Mouse (Mus musculus) liver, embryonic 12.5 days (tissue): ENCODE measurements around the gene Zfp260. TPM values are rescaled to one million over a fixed set of nuclear protein-coding genes. Genes with fewer than 3 reads are reported as not detected.

Experiments
- ATAC-seq: fragments of 200-750 bp; cut with Nextera tagmentation; 2 replicates; pipeline ENCODE4 v1.8.0; 2017; ENCODE audit warnings: moderate number of reproducible peaks, mild to moderate bottlenecking, moderate library complexity
- H3K27ac ChIP-seq: fragments of 300-500 bp; sonication (generic); 2 replicates; pipeline ENCODE4 v1.5.1; 2016; ENCODE audit warnings: mild to moderate bottlenecking
- H3K27me3 ChIP-seq: fragments of 300-500 bp; sonication (generic); replicated peaks from 2 replicates; pipeline ENCODE4 v1.6.1; 2016; ENCODE audit warnings: mild to moderate bottlenecking, moderate library complexity
- H3K36me3 ChIP-seq: fragments of 300-500 bp; sonication (generic); 2 replicates; pipeline ENCODE4 v1.6.1; 2016; ENCODE audit warnings: mild to moderate bottlenecking, moderate library complexity
- H3K4me1 ChIP-seq: fragments of 300-500 bp; sonication (generic); 2 replicates; pipeline ENCODE4 v1.6.1; 2016
- H3K4me2 ChIP-seq: fragments of 300-500 bp; sonication (generic); 2 replicates; pipeline ENCODE4 v1.6.1; 2016; ENCODE audit warnings: mild to moderate bottlenecking, moderate library complexity
- H3K4me3 ChIP-seq: fragments of 300-500 bp; sonication (generic); 2 replicates; pipeline ENCODE4 v1.5.1; 2016; ENCODE audit warnings: mild to moderate bottlenecking, moderate library complexity
- H3K9ac ChIP-seq: fragments of 300-500 bp; sonication (generic); 2 replicates; pipeline ENCODE4 v1.6.1; 2016; ENCODE audit warnings: mild to moderate bottlenecking, moderate library complexity
- H3K9me3 ChIP-seq: fragments of 300-500 bp; sonication (generic); replicated peaks from 2 replicates; pipeline ENCODE4 v1.6.1; 2016; ENCODE audit warnings: mild to moderate bottlenecking, moderate library complexity
- WGBS: fragments of 180-500 bp; shearing (Covaris S2); methylation state at CpG from one replicate; pipeline ENCODE4 v1.1.7; 2016; ENCODE audit not compliant: insufficient replicate concordance; 5-methylcytosine and 5-hydroxymethylcytosine counted together
- microRNA-seq: library from miRNA; unstranded; fragments of <30 nt; microRNA quantifications from one replicate; pipeline ENCODE4, GENCODE M21; 2017
- polyA plus RNA-seq: library from polyadenylated mRNA; unstranded; fragments of >200 nt; fragmentation: Nextera tagmentation; extraction: Ambion mirVana; gene quantifications from 2 replicates; pipeline ENCODE4 v1.2.1, GENCODE M21; 2016

The Zfp260 gene
- polyA plus RNA-seq, 1 experiment from 2014 or later, result 24.3 TPM

DNA sequence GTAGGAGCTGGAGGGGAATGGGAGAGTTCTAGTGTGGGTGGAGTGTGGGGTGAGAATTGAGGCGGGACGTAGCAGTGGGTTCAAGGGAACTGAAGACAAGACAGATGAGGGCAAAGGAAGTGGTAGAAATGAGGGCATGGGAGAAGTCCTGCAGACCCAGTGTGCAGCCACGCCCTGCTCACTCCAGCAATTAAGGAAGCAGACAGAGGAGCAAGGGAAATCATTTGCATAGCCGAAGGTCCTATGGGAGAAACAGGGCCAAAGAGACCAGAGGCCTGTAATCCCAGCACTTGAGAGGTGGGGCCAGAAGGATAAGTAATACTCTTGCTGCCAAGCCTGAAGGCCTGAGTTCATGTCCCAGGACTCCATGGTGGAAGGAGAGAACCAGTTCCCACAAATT is 37.8 kb downstream of the Zfp260 start:
- Histone ChIP-seq H3K9me3 (peaks cover 9% of the 10 kb centered on the region), H3K4me1 (no peaks in the 10 kb centered on the region), H3K4me3 (no peak overlapping the region), H3K4me2 (no peak overlapping the region), H3K9ac (no peak overlapping the region), H3K27me3 (no peaks in the 10 kb centered on the region), H3K36me3 (peaks cover 64% of the 10 kb centered on the region), H3K27ac (no peak overlapping the region)
- ATAC-seq, result no peak
- 82% methylated on average over 4 of the region's 4 CpGs for WGBS

DNA sequence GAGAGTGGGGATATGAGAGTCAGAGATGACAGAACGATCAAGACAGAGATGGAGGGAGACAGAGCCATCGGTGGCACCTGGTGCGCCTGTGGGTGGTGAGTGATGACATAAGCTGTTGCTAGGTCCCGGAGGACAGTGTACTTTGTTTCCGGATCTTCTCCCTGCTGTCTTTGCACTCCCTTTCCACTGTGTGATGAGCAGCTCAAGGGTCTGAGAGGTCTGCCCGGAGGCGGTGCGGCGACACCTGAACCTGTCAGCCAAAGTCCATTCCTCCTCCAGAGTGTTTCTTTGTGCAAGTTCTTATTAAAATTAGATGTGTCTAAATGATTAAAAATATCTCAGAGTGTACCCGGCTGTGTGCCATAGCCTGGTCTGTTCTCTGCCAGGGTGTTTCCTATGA is 42.2 kb downstream of the Zfp260 start:
- H3K9ac ChIP-seq, result no peak overlapping the region
- H3K4me1 ChIP-seq, result no peaks in the 10 kb centered on the region
- H3K27ac ChIP-seq, result no peak overlapping the region
- no peaks in the 10 kb centered on the region for H3K27me3 ChIP-seq
- H3K4me3 ChIP-seq, result no peak overlapping the region
- H3K9me3 ChIP-seq, result peaks cover 9% of the 10 kb centered on the region
- no peak overlapping the region for H3K4me2 ChIP-seq
- WGBS, result 79% methylated on average over 10 of the region's 10 CpGs
- no peak for ATAC-seq
- H3K36me3 ChIP-seq, result peaks cover 46% of the 10 kb centered on the region

DNA sequence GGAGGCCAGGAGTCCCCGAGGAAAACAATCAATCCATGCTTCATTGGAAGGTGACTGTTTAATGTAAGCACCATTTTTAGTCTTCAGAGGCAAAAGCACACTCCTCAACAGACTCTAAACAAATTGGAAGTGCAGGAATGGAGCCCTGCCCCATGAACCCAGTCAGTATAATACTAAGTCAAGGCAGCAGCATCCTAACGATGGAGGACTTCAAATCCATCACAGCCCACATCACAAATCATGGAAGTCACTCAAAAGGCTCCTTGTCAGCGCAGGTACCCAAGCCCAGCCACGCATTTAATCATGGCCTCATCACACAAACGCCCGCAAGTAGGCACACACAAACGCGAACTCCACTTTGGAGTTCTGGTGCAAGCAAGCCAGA is 48.6 kb downstream of the Zfp260 start:
- peaks cover 33% of the 10 kb centered on the region for H3K36me3 ChIP-seq
- H3K9ac ChIP-seq, result peak overlapping the region; percentile 52
- 18% methylated on average over 8 of the region's 8 CpGs for WGBS
- peak overlapping the region; percentile 51 for H3K4me3 ChIP-seq
- no peaks in the 10 kb centered on the region; the same call in 1 of the 2 replicates for H3K9me3 ChIP-seq
- peaks cover 8% of the 10 kb centered on the region for H3K27me3 ChIP-seq
- ATAC-seq, result no peak
- H3K4me1 ChIP-seq, result no peaks in the 10 kb centered on the region
- H3K27ac ChIP-seq, result no peak overlapping the region
- peak overlapping the region; percentile 65 for H3K4me2 ChIP-seq

DNA sequence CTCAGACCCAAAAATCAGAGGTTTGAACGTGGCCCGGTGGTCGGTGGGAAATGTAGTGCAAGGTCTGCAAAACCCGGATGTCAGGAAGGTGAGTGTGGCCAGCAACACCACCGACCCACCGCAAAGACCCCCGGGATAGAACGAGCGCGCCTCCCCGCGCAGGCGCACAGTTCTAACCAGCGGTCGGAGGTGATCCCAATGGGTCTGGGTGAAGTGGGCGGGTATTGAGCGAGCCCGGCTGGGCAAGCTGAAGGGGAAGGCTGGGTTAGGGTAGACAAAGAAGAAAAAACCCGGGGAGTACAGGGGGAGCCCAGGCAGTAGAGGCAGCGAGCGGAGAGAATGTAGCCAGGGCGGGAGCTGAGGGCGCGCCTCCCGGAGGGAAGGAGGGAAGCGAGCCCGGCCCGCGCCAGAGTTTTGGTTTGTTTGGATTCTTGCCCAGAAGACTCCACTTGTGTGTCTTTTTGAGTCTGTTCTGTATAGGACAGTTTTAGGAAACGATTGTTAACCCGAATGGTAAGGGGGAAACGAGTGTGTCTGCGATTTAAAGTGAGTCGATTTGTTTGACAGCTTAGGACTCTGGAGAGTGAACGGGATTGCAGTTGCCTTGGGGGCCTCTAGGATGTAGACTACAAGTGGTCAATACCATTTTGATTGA is 49.1 kb downstream of the Zfp260 start:
- Histone ChIP-seq H3K4me2 (peak overlapping the region; percentile 65), H3K36me3 (peaks cover 38% of the 10 kb centered on the region), H3K9ac (peak overlapping the region; percentile 52), H3K4me3 (peak overlapping the region; percentile 51), H3K27me3 (peaks cover 8% of the 10 kb centered on the region), H3K4me1 (no peaks in the 10 kb centered on the region), H3K27ac (peak overlapping the region; percentile 18; the same call in 1 of the 2 replicates), H3K9me3 (no peaks in the 10 kb centered on the region; the same call in 1 of the 2 replicates)
- peak; percentile 76 for ATAC-seq
- 6% methylated on average over 35 of the region's 35 CpGs for WGBS

DNA sequence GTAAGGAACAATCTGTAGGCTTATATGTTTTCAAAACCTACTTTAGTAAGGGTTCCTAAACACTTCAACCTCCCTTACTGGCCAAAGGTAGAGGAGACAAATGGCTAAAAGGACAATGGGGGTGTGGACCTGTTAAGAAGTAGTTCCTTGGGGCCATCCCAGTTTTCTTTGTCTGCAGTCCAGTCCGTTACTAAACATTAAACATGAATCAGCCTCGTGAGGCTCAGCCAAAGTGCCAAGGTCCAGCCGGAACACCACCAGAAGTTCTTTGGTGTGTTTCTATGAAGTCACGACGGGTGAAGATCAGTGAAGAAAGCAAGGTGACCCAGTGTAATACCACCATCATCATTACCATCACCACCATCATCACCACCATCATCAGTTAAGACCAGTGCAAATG is 52.4 kb downstream of the Zfp260 start:
- no peak overlapping the region for H3K4me3 ChIP-seq
- peaks cover 24% of the 10 kb centered on the region for H3K9me3 ChIP-seq
- no peak overlapping the region for H3K9ac ChIP-seq
- no peaks in the 10 kb centered on the region for H3K4me1 ChIP-seq
- peaks cover 63% of the 10 kb centered on the region for H3K36me3 ChIP-seq
- 81% methylated on average over 5 of the region's 5 CpGs for WGBS
- no peak for ATAC-seq
- H3K27me3 ChIP-seq, result peaks cover 8% of the 10 kb centered on the region
- no peak overlapping the region for H3K27ac ChIP-seq
- no peak overlapping the region for H3K4me2 ChIP-seq

DNA sequence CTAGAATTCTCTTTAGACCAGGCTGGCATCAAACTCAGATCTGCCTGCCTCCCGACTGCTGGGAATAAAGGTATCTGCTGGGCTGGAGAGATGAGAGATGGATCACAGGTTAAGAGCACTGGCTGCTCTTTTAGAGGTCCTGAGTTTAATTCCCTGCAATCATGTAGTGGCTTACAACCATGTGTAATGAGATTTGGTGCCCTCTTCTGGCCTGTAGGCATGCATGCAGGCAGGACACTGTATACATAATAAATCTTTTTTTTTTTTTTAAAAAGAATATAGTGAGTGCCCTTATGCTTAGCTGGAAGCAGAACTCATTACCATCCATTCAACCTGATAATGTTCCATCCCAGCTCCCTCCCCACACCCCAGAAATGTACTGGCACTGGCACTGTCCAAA is 59.5 kb downstream of the Zfp260 start:
- Histone ChIP-seq H3K36me3 (peaks cover 91% of the 10 kb centered on the region), H3K9ac (no peak overlapping the region), H3K4me3 (no peak overlapping the region), H3K9me3 (peaks cover 85% of the 10 kb centered on the region), H3K27ac (no peak overlapping the region), H3K4me1 (no peaks in the 10 kb centered on the region), H3K4me2 (no peak overlapping the region), H3K27me3 (no peaks in the 10 kb centered on the region)
- no peak for ATAC-seq
- 90% methylated on average over 1 of the region's 1 CpGs for WGBS

DNA sequence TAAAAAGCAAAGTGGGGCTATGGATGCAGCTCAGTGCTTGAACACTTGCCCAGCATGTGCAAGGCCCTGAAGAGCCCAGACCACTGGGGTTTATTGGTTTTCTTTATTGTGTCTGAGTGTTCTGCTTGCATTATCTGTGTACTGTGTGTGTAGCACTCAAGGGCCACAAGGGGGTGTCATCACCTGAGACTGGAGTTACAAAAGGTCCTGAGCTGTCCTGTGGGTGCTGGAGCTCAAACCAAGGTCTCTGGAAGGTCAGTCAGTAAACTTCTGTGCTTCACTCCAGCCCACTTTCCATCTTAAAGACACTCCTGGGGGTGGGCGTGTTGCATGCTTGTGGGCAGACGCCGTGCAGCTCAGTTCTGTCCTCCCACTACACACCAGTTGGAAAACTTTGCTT is 60.9 kb downstream of the Zfp260 start:
- no peak overlapping the region for H3K4me3 ChIP-seq
- H3K4me2 ChIP-seq, result no peak overlapping the region
- H3K9me3 ChIP-seq, result peaks cover 85% of the 10 kb centered on the region
- no peak overlapping the region for H3K9ac ChIP-seq
- no peaks in the 10 kb centered on the region for H3K4me1 ChIP-seq
- no peak overlapping the region for H3K27ac ChIP-seq
- no peaks in the 10 kb centered on the region for H3K27me3 ChIP-seq
- peaks cover 90% of the 10 kb centered on the region for H3K36me3 ChIP-seq
- WGBS, result 86% methylated on average over 3 of the region's 3 CpGs
- no peak for ATAC-seq

Small RNA genes within 50 kb of the gene (microRNA-seq; reads per million reads assigned to microRNA genes)
- gene Gm23368, result not detected

Other genes starting within 250 kb of the Zfp260 start
- 2.1 and 2.4 TPM in 2 replicates for gene Zfp940, start 241.1 kb upstream of the Zfp260 start, polyA plus RNA-seq
- 1.9 TPM in 2 replicates for gene Zfp420, start 234.8 kb upstream of the Zfp260 start, polyA plus RNA-seq
- gene Zfp27, start 188.2 kb upstream of the Zfp260 start, polyA plus RNA-seq, result 2.6 and 3.4 TPM in 2 replicates
- gene Zfp383, start 186.6 kb upstream of the Zfp260 start, polyA plus RNA-seq, result 0.54 and 0.55 TPM in 2 replicates
- 3.6 and 4.8 TPM in 2 replicates for gene Zfp74, start 140.7 kb upstream of the Zfp260 start, polyA plus RNA-seq
- 13.4 and 14.2 TPM in 2 replicates for gene Zfp568, start 110.8 kb upstream of the Zfp260 start, polyA plus RNA-seq
- gene Zfp14, start 43.4 kb upstream of the Zfp260 start, polyA plus RNA-seq, result 0.60 and 0.87 TPM in 2 replicates
- gene Zfp82, start 21.9 kb upstream of the Zfp260 start, polyA plus RNA-seq, result 1.8 and 2.0 TPM in 2 replicates
- 0.41 and 0.99 TPM in 2 replicates for gene Gm26920, start 4.4 kb upstream of the Zfp260 start, polyA plus RNA-seq
- gene Zfp566, start 4.2 kb upstream of the Zfp260 start, polyA plus RNA-seq, result 3.0 and 3.3 TPM in 2 replicates
- gene Zfp382, start 27.2 kb downstream of the Zfp260 start, polyA plus RNA-seq, result 2.5 and 3.0 TPM in 2 replicates
- 6.8 and 6.9 TPM in 2 replicates for gene Zfp146, start 75.0 kb downstream of the Zfp260 start, polyA plus RNA-seq
- 4.4 and 6.2 TPM in 2 replicates for gene Cox7a1, start 89.4 kb downstream of the Zfp260 start, polyA plus RNA-seq
- 42.6 and 49.2 TPM in 2 replicates for gene Capns1, start 104.0 kb downstream of the Zfp260 start, polyA plus RNA-seq
- gene Polr2i, start 137.2 kb downstream of the Zfp260 start, polyA plus RNA-seq, result 73.4 and 79.5 TPM in 2 replicates
- 75.0 and 77.3 TPM in 2 replicates for gene Tbcb, start 137.5 kb downstream of the Zfp260 start, polyA plus RNA-seq
- not detected in 2 replicates for gene Ovol3, start 140.9 kb downstream of the Zfp260 start, polyA plus RNA-seq
- gene Thap8, start 185.3 kb downstream of the Zfp260 start, polyA plus RNA-seq, result 0.28 TPM in 1 of 2 replicates, not detected in the other
- 11.5 and 11.9 TPM in 2 replicates for gene Wdr62, start 185.6 kb downstream of the Zfp260 start, polyA plus RNA-seq
- 3.2 and 4.8 TPM in 2 replicates for gene Clip3, start 197.0 kb downstream of the Zfp260 start, polyA plus RNA-seq
- 24.2 and 24.5 TPM in 2 replicates for gene Alkbh6, start 213.9 kb downstream of the Zfp260 start, polyA plus RNA-seq
- 11.7 and 12.1 TPM in 2 replicates for gene Syne4, start 220.0 kb downstream of the Zfp260 start, polyA plus RNA-seq
- gene E130208F15Rik, start 227.0 kb downstream of the Zfp260 start, polyA plus RNA-seq, result 2.3 and 2.9 TPM in 2 replicates
- gene Sdhaf1, start 229.1 kb downstream of the Zfp260 start, polyA plus RNA-seq, result 8.1 and 8.2 TPM in 2 replicates